Mouse (Mus musculus): ENCODE data around the gene Brap. TPM values are rescaled to one million over a fixed set of nuclear protein-coding genes. Genes with fewer than 3 reads are reported as not detected.
"Not testable (repeated sequence)": the region's sequence is repeated elsewhere in the genome, so short reads cannot be mapped to it uniquely, and the experiment has no call there.

Gene Brap
- polyA plus RNA-seq, 1 experiment from 2014 or later = 33.2 TPM

GRCm38 (mm10) chr5:121649134-121649533, 11.2 kb upstream of the Brap start:
- Histone ChIP-seq H3K27ac (no peak overlapping the region), H3K4me1 (peaks cover 6% of the 10 kb centered on the region; the same call in 1 of the 2 replicates), H3K9me3 (no peaks in the 10 kb centered on the region), H3K4me3 (no peak overlapping the region), H3K27me3 (ENCODE audit: insufficient read depth, poor library complexity, severe bottlenecking) (no peaks in the 10 kb centered on the region), H3K36me3 (no peaks in the 10 kb centered on the region; the same call in 1 of the 2 replicates)
- no peak for DNase-seq (ENCODE audit: low spot score)
- 85% methylated on average over 7 of the region's 7 CpGs for WGBS

- Histone ChIP-seq H3K4me3 (no peak overlapping the region), H3K9me3 (no peaks in the 10 kb centered on the region), H3K27me3 (ENCODE audit: insufficient read depth, poor library complexity, severe bottlenecking) (no peaks in the 10 kb centered on the region), H3K4me1 (peaks cover 6% of the 10 kb centered on the region; the same call in 1 of the 2 replicates), H3K27ac (no peak overlapping the region), H3K36me3 (no peaks in the 10 kb centered on the region; the same call in 1 of the 2 replicates)
- WGBS = 67% methylated on average over 4 of the region's 4 CpGs
- no peak for DNase-seq (ENCODE audit: low spot score)
Measured at GRCm38 (mm10) chr5:121654526-121654925, 5.8 kb upstream of the Brap start.

- not testable (repeated sequence) for DNase-seq (ENCODE audit: low spot score); H3K4me3 ChIP-seq; H3K27ac ChIP-seq; H3K36me3 ChIP-seq; H3K27me3 ChIP-seq (ENCODE audit: insufficient read depth, poor library complexity, severe bottlenecking); H3K9me3 ChIP-seq
- WGBS = 68% methylated on average over 6 of the region's 6 CpGs
- peaks cover 17% of the 10 kb centered on the region for H3K4me1 ChIP-seq
Measured at GRCm38 (mm10) chr5:121656866-121657265, 3.5 kb upstream of the Brap start.

- H3K27me3 ChIP-seq (ENCODE audit: insufficient read depth, poor library complexity, severe bottlenecking); DNase-seq (ENCODE audit: low spot score); H3K27ac ChIP-seq; H3K9me3 ChIP-seq; H3K4me3 ChIP-seq; H3K36me3 ChIP-seq: not testable (repeated sequence)
- WGBS = 82% methylated on average over 6 of the region's 6 CpGs
- H3K4me1 ChIP-seq = peaks cover 14% of the 10 kb centered on the region
Measured at GRCm38 (mm10) chr5:121657656-121658055, 2.7 kb upstream of the Brap start.

- peak overlapping the region; percentile 98 for H3K4me3 ChIP-seq
Measured at GRCm38 (mm10) chr5:121660897-121661254, 513 bp downstream of the Brap start.

GRCm38 (mm10) chr5:121661494-121661893, 1.1 kb downstream of the Brap start:
- Histone ChIP-seq H3K4me1 (peaks cover 14% of the 10 kb centered on the region), H3K27ac (no peak overlapping the region), H3K9me3 (no peaks in the 10 kb centered on the region), H3K36me3 (peaks cover 44% of the 10 kb centered on the region), H3K4me3 (peak overlapping the region; percentile 98), H3K27me3 (ENCODE audit: insufficient read depth, poor library complexity, severe bottlenecking) (no peaks in the 10 kb centered on the region)
- no peak for DNase-seq (ENCODE audit: low spot score)
- 85% methylated on average over 5 of the region's 5 CpGs for WGBS

More at GRCm38 (mm10) chr5:121660897-121661254, 513 bp downstream of the Brap start:
- H3K36me3 ChIP-seq = peaks cover 38% of the 10 kb centered on the region
- H3K9me3 ChIP-seq = no peaks in the 10 kb centered on the region
- peaks cover 14% of the 10 kb centered on the region for H3K4me1 ChIP-seq
- peak overlapping the region; percentile 90 for H3K27ac ChIP-seq
- whole genome bisulfite sequencing = under 1% methylated on average over 26 of the region's 26 CpGs
- DNase-seq (ENCODE audit: low spot score) = no peak
- no peaks in the 10 kb centered on the region for H3K27me3 ChIP-seq (ENCODE audit: insufficient read depth, poor library complexity, severe bottlenecking)

GRCm38 (mm10) chr5:121663456-121663855, 3.1 kb downstream of the Brap start:
- H3K9me3 ChIP-seq = no peaks in the 10 kb centered on the region
- DNase-seq (ENCODE audit: low spot score) = no peak
- WGBS = 83% methylated on average over 8 of the region's 8 CpGs
- no peaks in the 10 kb centered on the region for H3K27me3 ChIP-seq (ENCODE audit: insufficient read depth, poor library complexity, severe bottlenecking)
- no peak overlapping the region for H3K4me3 ChIP-seq
- H3K36me3 ChIP-seq = peaks cover 56% of the 10 kb centered on the region
- H3K4me1 ChIP-seq = peaks cover 14% of the 10 kb centered on the region
- H3K27ac ChIP-seq = no peak overlapping the region

GRCm38 (mm10) chr5:121664078-121664477, 3.7 kb downstream of the Brap start:
- Histone ChIP-seq H3K36me3 (peaks cover 62% of the 10 kb centered on the region), H3K4me1 (peaks cover 14% of the 10 kb centered on the region), H3K9me3 (no peaks in the 10 kb centered on the region), H3K4me3 (no peak overlapping the region), H3K27me3 (ENCODE audit: insufficient read depth, poor library complexity, severe bottlenecking) (no peaks in the 10 kb centered on the region), H3K27ac (no peak overlapping the region)
- 87% methylated on average over 6 of the region's 6 CpGs for WGBS
- no peak for DNase-seq (ENCODE audit: low spot score)

GRCm38 (mm10) chr5:121664971-121665370, 4.6 kb downstream of the Brap start:
- DNase-seq (ENCODE audit: low spot score) = no peak
- H3K4me1 ChIP-seq = peaks cover 11% of the 10 kb centered on the region
- H3K27me3 ChIP-seq (ENCODE audit: insufficient read depth, poor library complexity, severe bottlenecking) = no peaks in the 10 kb centered on the region
- H3K4me3 ChIP-seq = no peak overlapping the region
- H3K27ac ChIP-seq = no peak overlapping the region
- WGBS = 95% methylated on average over 9 of the region's 9 CpGs
- peaks cover 70% of the 10 kb centered on the region for H3K36me3 ChIP-seq
- H3K9me3 ChIP-seq = no peaks in the 10 kb centered on the region

- DNase-seq (ENCODE audit: low spot score) = no peak
- Histone ChIP-seq H3K4me3 (no peak overlapping the region), H3K27ac (no peak overlapping the region), H3K36me3 (peaks cover 84% of the 10 kb centered on the region), H3K9me3 (no peaks in the 10 kb centered on the region), H3K4me1 (no peaks in the 10 kb centered on the region), H3K27me3 (ENCODE audit: insufficient read depth, poor library complexity, severe bottlenecking) (no peaks in the 10 kb centered on the region)
- 89% methylated on average over 4 of the region's 4 CpGs for WGBS
Measured at GRCm38 (mm10) chr5:121667067-121667466, 6.7 kb downstream of the Brap start.

- H3K36me3 ChIP-seq = peaks cover 83% of the 10 kb centered on the region
- no peaks in the 10 kb centered on the region for H3K9me3 ChIP-seq
- no peak overlapping the region for H3K27ac ChIP-seq
- no peak for DNase-seq (ENCODE audit: low spot score)
- H3K27me3 ChIP-seq (ENCODE audit: insufficient read depth, poor library complexity, severe bottlenecking) = no peaks in the 10 kb centered on the region
- H3K4me1 ChIP-seq = no peaks in the 10 kb centered on the region
- H3K4me3 ChIP-seq = no peak overlapping the region
- 74% methylated on average over 6 of the region's 6 CpGs for WGBS
Measured at GRCm38 (mm10) chr5:121668411-121668810, 8.0 kb downstream of the Brap start.

- no peak overlapping the region for H3K4me3 ChIP-seq
- DNase-seq (ENCODE audit: low spot score) = no peak
- peaks cover 80% of the 10 kb centered on the region for H3K36me3 ChIP-seq
- 78% methylated on average over 3 of the region's 3 CpGs for WGBS
- no peaks in the 10 kb centered on the region for H3K4me1 ChIP-seq
- no peaks in the 10 kb centered on the region for H3K27me3 ChIP-seq (ENCODE audit: insufficient read depth, poor library complexity, severe bottlenecking)
- H3K27ac ChIP-seq = no peak overlapping the region
- no peaks in the 10 kb centered on the region for H3K9me3 ChIP-seq
Measured at GRCm38 (mm10) chr5:121670412-121670811, 10.0 kb downstream of the Brap start.

- Histone ChIP-seq H3K27ac (no peak overlapping the region), H3K36me3 (peaks cover 87% of the 10 kb centered on the region), H3K9me3 (no peaks in the 10 kb centered on the region), H3K27me3 (ENCODE audit: insufficient read depth, poor library complexity, severe bottlenecking) (no peaks in the 10 kb centered on the region), H3K4me1 (peaks cover 17% of the 10 kb centered on the region), H3K4me3 (no peak overlapping the region)
- 97% methylated on average over 2 of the region's 2 CpGs for WGBS
- DNase-seq (ENCODE audit: low spot score) = no peak
Measured at GRCm38 (mm10) chr5:121682250-121682649, 21.9 kb downstream of the Brap start.

- DNase-seq (ENCODE audit: low spot score) = no peak
- H3K4me1 ChIP-seq = peaks cover 17% of the 10 kb centered on the region
- WGBS = 83% methylated on average over 6 of the region's 6 CpGs
- no peaks in the 10 kb centered on the region for H3K27me3 ChIP-seq (ENCODE audit: insufficient read depth, poor library complexity, severe bottlenecking)
- peaks cover 55% of the 10 kb centered on the region for H3K36me3 ChIP-seq
- no peak overlapping the region for H3K4me3 ChIP-seq
- 0 out of 2 replicates have a peak overlapping the region, but pooled peaks have one; percentile 13 for H3K27ac ChIP-seq
- H3K9me3 ChIP-seq = no peaks in the 10 kb centered on the region
Measured at GRCm38 (mm10) chr5:121685495-121685894, 25.1 kb downstream of the Brap start.
